In genomic region chr12:12924446-12924845, GRCm38 (mm10) we compare ENCODE assay signal across 27 mouse cellular contexts. TPM values are rescaled to one million over a fixed set of nuclear protein-coding genes. Genes with fewer than 3 reads are reported as not detected.
DNase-seq lines count a peak whose midpoint lies in the region; ATAC-seq and TF ChIP-seq lines count a peak whose summit lies in the region.
"Had no signal": no experiment of that assay in that cellular context is flagged by ENCODE, and none has a peak within 500 bp of the region (broad histone marks: within the 10 kb centered on the region; RNA-seq: fewer than 3 reads in every experiment).

No protein-coding gene starts in this region.

- DNase-seq in hindbrain, embryonic 10.5 days (ENCODE audit: low spot score), result no peak
- peak; percentile 20 for DNase-seq in 416B (ENCODE audit: low read depth)
- no peak for DNase-seq in cerebellum, postnatal 4 days (ENCODE audit: low spot score in 2 of 2)
- DNase-seq in left cerebral cortex, adult 2 months (ENCODE audit: extremely low spot score in 1 of 2, low spot score in 2 of 2), result no peak
- DNase-seq: adrenal gland, postnatal 14 days; B cell, adult 2 months; cerebellum, adult 11 months; cerebellum, adult 2 months; cerebellum, adult 9-11 months; cerebellum, postnatal 36 days; forebrain, postnatal 0 days; gastrocnemius, adult 2 months; gastrocnemius, postnatal 14 days; heart, adult 18-20 months; heart, postnatal 10 days; heart, postnatal 36 days had no signal

- no peaks in the 10 kb centered on the region for H3K27me3 ChIP-seq in hindbrain, embryonic 10.5 days (ENCODE audit: insufficient read depth, poor library complexity, severe bottlenecking)
- H3K27me3 ChIP-seq in hindbrain, embryonic 13.5 days, result no peaks in the 10 kb centered on the region
- H3K27me3 ChIP-seq: CH12.LX; embryonic facial prominence, embryonic 12.5 days; embryonic facial prominence, embryonic 15.5 days; heart, embryonic 12.5 days; heart, embryonic 15.5 days; hindbrain, embryonic 15.5 days; Patski had no signal

- no peak overlapping the region for H3K9ac ChIP-seq in hindbrain, embryonic 13.5 days
- H3K9ac ChIP-seq: embryonic facial prominence, embryonic 12.5 days; embryonic facial prominence, embryonic 15.5 days; forebrain, postnatal 0 days; heart, embryonic 12.5 days; heart, embryonic 15.5 days; hindbrain, embryonic 15.5 days had no signal

- intact Hi-C loops in left cerebral cortex, adult 2 months (cut with DNase I), result no loop called here

- ATAC-seq in hindbrain, embryonic 13.5 days (ENCODE audit: low FRiP score), result no peak
- peak; percentile 81 for ATAC-seq in common myeloid progenitor, adult 5-6 weeks (replicated peaks; ENCODE audit: low read depth, poor library complexity, severe bottlenecking)
- peak; percentile 87 for ATAC-seq in megakaryocyte progenitor cell, adult 5-6 weeks (replicated peaks; ENCODE audit: poor library complexity)
- ATAC-seq: forebrain, embryonic 14.5 days; forebrain, postnatal 0 days; Patski had no signal

- no peak overlapping the region for H3K4me3 ChIP-seq in hindbrain, embryonic 10.5 days
- no peak overlapping the region for H3K4me3 ChIP-seq in hindbrain, embryonic 13.5 days
- no peak overlapping the region for H3K4me3 ChIP-seq in left cerebral cortex, adult 2 months
- H3K4me3 ChIP-seq: embryonic facial prominence, embryonic 12.5 days; embryonic facial prominence, embryonic 15.5 days; gastrocnemius, adult 2 months; heart, embryonic 12.5 days; heart, embryonic 15.5 days; hindbrain, embryonic 15.5 days had no signal

- H3K4me1 ChIP-seq in hindbrain, embryonic 10.5 days (replicated peaks), result peaks cover 39% of the 10 kb centered on the region
- peaks cover 5% of the 10 kb centered on the region; the same call in 1 of the 2 replicates for H3K4me1 ChIP-seq in hindbrain, embryonic 13.5 days (replicated peaks)
- H3K4me1 ChIP-seq: embryonic facial prominence, embryonic 15.5 days; hindbrain, embryonic 15.5 days had no signal

- no peaks in the 10 kb centered on the region for H3K36me3 ChIP-seq in hindbrain, embryonic 10.5 days
- H3K36me3 ChIP-seq in hindbrain, embryonic 13.5 days, result no peaks in the 10 kb centered on the region
- H3K36me3 ChIP-seq: embryonic facial prominence, embryonic 12.5 days; embryonic facial prominence, embryonic 15.5 days; heart, embryonic 12.5 days; heart, embryonic 15.5 days; hindbrain, embryonic 15.5 days had no signal

- no peak for TF ChIP-seq CTCF in left cerebral cortex, adult 2 months (IDR thresholded peaks at IDR 0.05)

- 49% methylated on average over 3 of the region's 3 CpGs for WGBS in hindbrain, embryonic 10.5 days
- WGBS in hindbrain, embryonic 13.5 days, result 53% methylated on average over 3 of the region's 3 CpGs

- H3K4me2 ChIP-seq in hindbrain, embryonic 13.5 days, result no peak overlapping the region
- H3K4me2 ChIP-seq: embryonic facial prominence, embryonic 12.5 days; embryonic facial prominence, embryonic 15.5 days; heart, embryonic 12.5 days; heart, embryonic 15.5 days; hindbrain, embryonic 15.5 days had no signal

- 0 out of 2 replicates have a peak, but pooled peaks cover 6% of the 10 kb centered on the region for H3K9me3 ChIP-seq in hindbrain, embryonic 10.5 days
- H3K9me3 ChIP-seq in hindbrain, embryonic 13.5 days, result no peaks in the 10 kb centered on the region
- H3K9me3 ChIP-seq: embryonic facial prominence, embryonic 15.5 days; heart, embryonic 12.5 days; heart, embryonic 15.5 days; hindbrain, embryonic 15.5 days had no signal

- H3K27ac ChIP-seq in hindbrain, embryonic 10.5 days, result 0 out of 2 replicates have a peak overlapping the region, but pooled peaks have one; percentile 24
- no peak overlapping the region for H3K27ac ChIP-seq in hindbrain, embryonic 13.5 days
- no peak overlapping the region for H3K27ac ChIP-seq in left cerebral cortex, adult 2 months
- H3K27ac ChIP-seq: embryonic facial prominence, embryonic 12.5 days; embryonic facial prominence, embryonic 15.5 days; gastrocnemius, adult 2 months; heart, embryonic 15.5 days; hindbrain, embryonic 15.5 days had no signal

RNA-seq across cellular contexts. Expression of gene Mycn, which starts 17.3 kb away (rescaled TPM):
- 128 and 150 TPM in 2 replicates for polyA plus RNA-seq in hindbrain, embryonic 10.5 days (2016; fragmentation: Nextera tagmentation; extraction: Ambion mirVana)
- polyA plus RNA-seq in hindbrain, embryonic 13.5 days (2015; fragmentation: Nextera tagmentation; extraction: Ambion mirVana), result 58.9 and 63.9 TPM in 2 replicates
- 10.7 and 12.9 TPM in 2 replicates for total RNA-seq in common myeloid progenitor, adult 5-6 weeks (2017)
- total RNA-seq in megakaryocyte progenitor cell, adult 5-6 weeks (2015), result 0.64 and 2.5 TPM in 2 replicates
- 0.71 and 2.3 TPM in 2 replicates for total RNA-seq in megakaryocyte progenitor cell, adult 5-6 weeks (2017)
- total RNA-seq in left cerebral cortex, adult 2 months (2021), result 10 to 100 TPM; 10.2 to 11.1 TPM
- total RNA-seq: CH12.LX had no signal
